Mouse (Mus musculus): ENCODE data around the gene Gm42791.

The Gm42791 gene

DNA sequence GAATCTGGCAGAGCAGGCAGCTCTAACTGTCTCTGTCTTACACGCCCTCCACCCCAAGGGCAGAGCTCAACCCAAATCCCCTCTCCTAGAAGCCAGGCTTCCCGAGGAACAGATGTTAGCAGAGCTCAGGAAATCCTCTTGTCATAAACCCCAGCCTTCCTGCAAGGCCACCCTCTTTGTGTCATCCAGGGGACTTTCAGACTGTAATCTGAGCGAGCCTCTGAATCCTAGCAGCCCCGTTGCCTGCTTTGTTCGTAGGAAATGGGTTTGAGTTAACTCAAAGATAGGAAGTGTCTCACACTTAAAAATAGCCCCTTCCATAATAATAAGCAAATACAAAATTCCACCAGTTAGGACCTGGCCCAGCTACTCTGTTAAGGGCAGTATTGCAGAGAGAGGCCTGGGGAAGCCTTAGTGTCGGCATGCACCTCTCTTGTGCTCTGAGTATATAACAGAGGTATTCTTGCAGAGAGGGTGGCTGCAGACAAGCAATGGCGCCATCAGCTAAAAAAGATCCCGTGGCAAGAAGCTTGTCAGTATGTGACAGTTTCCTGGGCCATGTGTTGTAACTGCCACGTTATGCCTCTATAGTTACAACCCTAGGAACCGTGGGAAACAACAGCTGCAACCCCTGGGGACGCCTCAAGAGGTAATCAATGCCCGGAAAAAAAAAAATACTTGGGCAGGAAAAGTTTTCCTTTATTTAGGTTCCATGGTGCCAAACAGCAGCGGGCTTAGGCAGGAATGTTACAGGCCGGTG, 17.1 kb downstream of the Gm42791 start:
- peak; percentile 43 for DNase-seq (ENCODE audit: low read depth, low spot score)

DNA sequence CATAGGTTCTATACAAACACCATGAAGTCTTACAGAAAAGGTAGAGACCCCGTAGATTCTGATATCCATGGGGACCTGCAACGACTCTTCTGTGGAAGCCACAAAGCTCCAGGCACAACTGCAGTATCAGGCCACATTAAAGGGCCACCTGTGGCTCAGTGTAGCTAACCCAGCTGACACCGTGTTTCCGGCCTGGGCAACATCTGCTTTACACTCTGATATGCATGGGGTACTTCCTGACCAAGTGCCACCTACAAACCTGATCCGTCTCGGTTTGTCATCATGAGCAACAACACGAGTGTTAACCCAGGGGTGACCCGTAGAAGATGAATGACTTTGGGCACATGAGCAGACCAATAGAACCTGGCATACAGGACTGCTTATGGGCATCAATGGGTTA, 18.1 kb downstream of the Gm42791 start:
- DNase-seq (ENCODE audit: low read depth, low spot score) = no peak

DNA sequence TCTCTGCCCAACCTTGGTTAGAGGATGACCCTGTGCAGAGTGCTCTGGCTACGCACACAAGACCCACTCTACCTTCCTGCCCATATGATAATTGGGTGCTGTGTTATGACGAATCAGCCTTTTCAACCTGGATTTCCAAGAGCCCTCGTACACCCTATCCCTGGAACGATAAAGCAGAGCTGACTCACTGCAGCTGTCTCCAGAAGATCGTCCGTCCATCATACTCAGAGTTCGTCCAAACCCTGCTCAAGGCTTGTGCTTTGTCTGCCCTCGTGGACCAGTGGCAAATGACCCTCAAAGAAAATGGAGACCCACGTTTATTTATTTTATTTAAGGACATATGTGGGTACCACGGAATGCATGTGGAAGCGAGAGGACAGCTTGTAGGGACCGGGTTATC, 19.9 kb downstream of the Gm42791 start:
- DNase-seq (ENCODE audit: low read depth, low spot score) = no peak

DNA sequence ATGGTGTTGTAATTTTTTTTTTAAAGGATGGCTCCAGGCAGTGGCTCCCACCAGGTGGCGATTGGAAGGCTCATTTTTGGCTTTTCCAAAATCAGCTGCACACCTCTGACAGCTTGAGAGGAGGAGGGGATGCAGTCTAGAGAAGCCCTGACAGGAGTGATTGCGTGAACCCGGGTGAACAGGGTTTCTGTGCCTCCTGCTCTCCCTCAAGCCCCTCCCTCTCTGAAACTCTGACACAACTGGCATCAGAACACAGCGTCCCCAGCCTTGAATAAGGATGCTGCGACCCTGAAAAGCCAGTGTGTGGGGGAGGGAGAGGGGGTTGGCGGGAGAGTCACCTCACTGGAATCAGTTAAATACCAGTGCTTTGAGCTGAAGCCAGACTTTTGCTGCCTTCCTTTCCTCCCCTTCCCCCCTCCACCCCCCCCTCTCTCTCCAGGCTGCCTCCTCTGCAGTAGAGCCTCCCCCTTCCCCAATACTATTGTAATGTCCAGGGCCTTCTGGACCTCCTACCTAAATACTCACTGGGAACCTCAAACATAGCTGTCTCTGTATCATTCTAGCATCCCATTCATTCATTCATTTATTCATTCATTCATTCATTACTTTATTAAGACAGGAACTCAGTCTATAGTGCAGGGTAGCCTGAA, 21.8 kb downstream of the Gm42791 start:
- no peak for DNase-seq (ENCODE audit: low read depth, low spot score)

DNA sequence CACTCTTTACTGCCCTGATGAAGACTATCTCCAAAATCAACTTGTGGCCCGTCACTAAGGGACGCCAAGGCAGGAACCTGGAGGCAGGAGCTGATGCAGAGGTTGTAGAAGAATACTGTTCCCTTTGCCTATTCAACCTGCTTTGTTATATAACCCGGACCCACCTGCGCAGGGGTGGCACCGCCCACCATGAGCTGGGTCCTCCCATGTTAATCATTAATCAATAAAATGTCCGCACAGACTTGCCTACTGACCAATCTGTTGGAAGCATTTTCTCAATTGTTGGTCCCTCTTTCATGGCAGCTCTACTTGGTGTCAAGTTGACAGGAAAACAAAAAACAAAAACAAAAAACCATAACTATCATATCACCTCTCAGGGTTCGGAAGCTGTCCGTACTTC, 22.8 kb downstream of the Gm42791 start:
- DNase-seq (ENCODE audit: low read depth, low spot score) = no peak

DNA sequence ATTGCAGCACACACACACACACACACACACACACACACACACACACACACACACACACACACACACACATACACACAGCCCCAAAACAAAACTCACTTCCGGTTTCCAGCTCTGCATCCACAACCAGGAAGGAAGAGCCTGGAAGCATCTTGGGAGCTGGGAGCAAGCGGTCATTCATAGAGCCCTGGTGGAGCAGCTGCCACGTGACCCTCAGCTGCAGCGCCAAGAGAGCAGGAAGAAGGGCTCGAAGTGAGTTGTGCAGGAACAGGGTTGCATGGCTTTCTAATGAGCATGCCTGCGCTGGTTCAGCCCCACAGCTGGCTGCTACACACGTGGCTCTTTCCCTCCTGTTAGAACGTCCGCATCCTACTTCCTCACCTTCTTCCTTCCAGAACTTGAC, 25.3 kb downstream of the Gm42791 start:
- peak; percentile 57 for DNase-seq (ENCODE audit: low read depth, low spot score)

DNA sequence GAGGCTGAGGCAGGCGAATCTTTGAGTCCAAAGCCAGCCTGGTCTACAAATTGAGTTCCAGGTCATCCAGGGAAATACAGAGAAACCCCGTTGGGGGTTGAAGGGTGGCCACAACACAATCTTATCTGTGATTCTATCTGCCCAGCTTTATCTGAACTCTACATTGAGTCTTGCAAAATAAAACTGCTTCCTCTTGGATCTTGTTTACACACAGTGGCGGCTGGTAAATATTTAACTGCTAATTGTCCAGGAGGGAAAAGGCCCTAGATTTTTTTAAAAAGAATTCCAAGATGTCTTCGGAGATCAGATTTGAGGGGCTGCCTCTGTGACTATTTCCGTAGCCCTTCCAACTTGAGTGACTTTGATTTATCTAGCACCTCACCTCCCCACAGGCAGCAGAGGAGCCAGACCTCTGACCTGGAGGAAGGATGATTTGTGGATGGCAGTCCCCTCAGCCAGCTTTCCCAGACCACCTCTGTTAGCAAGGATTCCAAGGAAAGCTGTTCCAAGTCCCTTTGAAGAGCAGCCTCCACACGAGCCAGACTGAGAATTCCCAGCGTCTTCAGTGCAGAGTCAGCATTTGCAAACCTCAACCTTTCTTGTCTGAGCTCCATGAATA, 25.9 kb downstream of the Gm42791 start:
- no peak for DNase-seq (ENCODE audit: low read depth, low spot score)

DNA sequence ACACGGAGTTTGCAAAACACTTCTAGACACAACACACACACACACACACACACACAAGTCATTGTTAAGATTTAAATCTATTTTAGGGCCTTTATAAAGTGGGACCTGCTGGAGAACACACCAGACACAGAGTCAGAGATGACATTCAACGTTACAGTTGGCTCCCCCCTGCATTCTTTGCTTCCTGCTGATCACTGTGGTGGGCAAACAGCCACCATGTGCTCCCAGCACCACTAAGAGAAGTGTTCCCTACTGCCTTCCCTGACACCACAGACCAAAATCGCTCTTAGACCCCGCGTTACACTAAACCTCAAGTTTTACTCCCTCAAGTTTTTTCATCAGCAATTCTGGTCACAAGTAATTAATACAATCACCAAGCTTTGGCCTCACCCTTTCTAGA, 26.8 kb downstream of the Gm42791 start:
- DNase-seq (ENCODE audit: low read depth, low spot score) = no peak

DNA sequence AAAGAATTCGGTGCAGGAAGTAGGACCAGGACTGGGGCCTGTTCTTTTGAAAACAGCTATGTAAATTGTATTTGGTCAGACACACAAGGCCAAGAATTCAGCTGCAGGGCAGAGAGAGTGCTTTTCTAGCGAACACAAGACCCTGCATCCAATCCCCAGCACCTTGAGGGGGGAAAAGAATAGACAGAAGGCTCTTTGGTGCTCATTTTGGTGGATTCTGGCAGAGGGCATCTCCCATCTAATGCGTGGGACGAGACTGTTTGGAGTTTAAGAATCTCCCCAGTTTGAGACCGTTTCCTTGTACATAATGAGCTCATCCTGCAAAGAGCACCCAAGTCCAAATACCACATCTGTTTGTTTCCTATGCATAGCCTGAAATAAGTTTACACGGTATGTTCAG, 28.6 kb downstream of the Gm42791 start:
- no peak for DNase-seq (ENCODE audit: low read depth, low spot score)

DNA sequence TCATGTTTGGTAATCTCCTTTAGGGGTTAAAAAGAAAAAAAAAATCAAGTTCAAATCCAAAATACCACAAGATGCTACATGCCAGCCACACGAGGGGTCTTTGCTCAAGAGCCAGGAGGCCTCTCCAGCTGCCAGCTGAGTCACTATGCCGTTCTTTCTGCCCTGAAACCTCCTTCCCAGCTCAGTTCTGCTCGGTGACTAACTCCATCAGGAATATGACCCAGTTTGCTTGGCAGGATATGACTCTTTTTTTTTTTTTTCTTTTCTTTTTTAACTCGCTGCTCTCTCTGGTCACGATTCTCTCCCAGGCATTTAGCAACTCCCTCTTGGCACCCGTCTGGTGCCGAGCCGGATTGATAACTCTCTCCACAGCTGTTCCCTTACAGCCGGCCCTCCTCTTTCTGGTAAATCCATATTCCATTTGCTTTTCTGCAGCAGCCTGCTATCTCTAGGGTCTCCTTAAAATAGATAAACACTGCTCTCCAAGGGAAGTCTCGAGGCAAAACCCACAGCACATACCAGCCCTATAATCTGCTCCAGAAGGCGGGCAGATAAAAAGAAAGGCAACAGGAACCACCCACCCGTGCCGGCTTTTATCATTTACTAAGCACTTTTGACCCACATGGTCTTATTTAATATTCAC, 29.1 kb downstream of the Gm42791 start:
- peak; percentile 78 for DNase-seq (ENCODE audit: low read depth, low spot score)

DNA sequence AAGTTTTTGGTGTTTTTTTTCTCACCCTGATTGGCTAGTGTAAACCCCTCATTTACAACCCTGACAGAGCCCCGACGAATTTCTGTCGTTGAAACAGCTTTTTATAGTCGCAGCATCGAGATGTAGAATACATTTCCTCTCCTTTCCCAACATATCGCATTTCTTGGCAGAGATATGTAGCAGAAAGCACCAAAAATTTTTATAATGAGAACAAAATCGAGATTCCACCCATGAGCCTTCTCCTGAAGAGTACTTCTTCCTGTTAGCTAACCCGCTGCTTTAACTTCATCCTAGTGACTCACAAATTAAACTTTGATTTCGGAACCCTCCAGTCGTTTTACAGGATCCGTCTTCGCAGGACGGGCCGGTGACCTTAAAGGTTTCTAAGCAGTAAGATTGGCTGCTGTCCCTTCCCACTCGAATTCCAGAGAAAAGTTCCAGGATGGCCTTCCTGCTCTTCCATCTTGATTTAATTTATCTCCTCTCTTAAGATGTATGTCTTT, 29.8 kb downstream of the Gm42791 start:
- DNase-seq (ENCODE audit: low read depth, low spot score) = no peak

DNA sequence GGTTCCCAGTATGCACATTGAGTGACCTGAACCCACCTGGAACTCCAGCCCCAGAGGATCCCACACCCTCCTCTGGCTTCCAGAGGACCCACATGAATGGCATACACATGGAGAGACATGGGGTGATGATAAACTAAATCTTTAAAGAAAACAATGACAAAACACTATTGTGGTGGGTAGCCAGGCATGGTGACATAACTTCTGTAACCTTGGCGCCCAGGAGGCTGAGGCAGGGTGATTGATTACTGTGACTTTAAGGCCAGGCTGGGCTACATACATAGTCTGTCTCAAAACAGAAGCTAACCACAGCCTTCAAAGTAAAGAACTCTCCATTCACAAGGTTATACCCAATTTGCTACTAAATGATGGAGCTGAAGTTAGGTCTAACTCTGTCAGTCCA, 30.7 kb downstream of the Gm42791 start:
- no peak for DNase-seq (ENCODE audit: low read depth, low spot score)

DNA sequence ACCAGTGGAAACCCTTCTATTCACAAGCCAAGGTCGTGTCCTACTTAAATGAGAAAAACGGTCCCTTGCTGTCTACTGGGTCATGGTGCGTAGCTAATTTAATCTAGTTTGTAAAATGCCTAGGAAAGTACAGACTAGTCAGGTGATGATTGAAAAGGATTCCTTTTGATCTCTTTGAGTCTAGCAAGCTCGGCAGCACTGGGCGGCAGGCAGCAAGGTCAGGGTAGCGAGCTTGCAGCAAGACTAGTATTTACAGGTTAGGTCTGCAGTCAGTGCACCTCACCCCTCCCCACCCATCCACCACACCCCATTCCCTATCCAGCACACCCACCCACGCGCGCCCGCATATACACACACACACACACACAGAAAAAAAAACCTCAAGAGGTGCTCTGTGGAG, 34.7 kb downstream of the Gm42791 start:
- no peak for DNase-seq (ENCODE audit: low read depth, low spot score)

DNA sequence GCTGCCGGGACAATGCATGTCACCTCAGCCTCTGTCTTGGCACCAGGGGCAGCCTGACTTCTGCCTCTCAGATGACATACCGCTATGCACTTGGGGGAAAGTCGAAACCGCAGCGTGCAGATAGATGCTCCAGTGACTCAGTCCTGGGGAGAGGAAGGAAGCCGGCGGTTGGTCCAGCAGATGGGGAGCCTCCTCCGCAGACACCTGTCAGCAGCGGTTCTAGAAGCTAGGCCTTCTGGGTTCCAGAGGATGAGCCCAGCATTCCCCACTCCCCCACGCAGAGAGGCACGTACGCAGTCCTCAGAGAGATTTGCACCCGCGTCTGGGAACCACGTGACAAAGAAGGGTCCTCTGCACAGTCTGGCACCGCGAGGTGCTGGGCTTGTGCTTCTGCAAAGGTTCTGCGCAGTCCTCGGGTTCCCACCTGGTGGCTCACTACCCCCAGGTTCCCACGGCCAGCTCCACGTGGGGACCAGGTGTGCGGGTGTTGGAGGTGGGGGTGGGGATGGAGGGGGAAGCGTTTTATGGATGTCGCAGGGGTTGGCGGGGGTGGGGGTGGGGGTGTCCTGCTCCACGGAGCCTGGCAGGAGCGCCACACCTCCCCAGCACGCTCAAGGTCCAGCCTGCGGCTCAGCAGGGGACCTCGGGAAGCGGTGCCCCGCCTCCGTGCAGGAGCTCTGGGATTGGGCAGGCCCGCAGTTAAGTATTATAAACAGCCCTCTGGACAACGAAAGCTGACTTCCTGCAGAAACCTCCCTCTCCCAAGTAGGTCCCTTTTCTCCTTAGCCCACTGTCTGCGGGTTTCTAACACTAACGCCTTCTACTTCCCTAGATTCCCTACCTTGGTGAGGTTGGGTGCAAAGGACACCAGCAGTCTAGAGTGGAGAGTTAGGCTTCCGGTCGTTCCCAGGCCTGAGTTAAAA, 35.6 kb downstream of the Gm42791 start:
- DNase-seq (ENCODE audit: low read depth, low spot score) = no peak

DNA sequence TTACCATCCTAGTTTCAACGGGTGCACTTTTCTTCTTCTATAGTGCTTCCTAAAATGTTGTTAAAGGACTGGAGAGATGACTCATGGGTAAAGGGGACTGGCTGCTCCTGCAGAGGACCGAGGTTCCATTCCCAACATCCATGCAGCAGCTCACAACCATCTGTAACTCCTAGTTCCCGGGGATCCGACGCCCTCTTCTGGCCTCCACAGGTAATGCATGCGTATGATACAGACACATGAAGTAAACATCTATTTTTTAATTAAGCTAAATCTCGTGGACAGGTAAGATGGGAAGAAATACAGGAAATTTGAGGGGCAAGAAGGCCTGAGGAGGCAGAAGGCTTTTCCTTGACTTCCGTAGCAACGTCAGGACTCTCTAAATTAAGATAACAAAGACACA, 36.6 kb downstream of the Gm42791 start:
- DNase-seq (ENCODE audit: low read depth, low spot score) = no peak

DNA sequence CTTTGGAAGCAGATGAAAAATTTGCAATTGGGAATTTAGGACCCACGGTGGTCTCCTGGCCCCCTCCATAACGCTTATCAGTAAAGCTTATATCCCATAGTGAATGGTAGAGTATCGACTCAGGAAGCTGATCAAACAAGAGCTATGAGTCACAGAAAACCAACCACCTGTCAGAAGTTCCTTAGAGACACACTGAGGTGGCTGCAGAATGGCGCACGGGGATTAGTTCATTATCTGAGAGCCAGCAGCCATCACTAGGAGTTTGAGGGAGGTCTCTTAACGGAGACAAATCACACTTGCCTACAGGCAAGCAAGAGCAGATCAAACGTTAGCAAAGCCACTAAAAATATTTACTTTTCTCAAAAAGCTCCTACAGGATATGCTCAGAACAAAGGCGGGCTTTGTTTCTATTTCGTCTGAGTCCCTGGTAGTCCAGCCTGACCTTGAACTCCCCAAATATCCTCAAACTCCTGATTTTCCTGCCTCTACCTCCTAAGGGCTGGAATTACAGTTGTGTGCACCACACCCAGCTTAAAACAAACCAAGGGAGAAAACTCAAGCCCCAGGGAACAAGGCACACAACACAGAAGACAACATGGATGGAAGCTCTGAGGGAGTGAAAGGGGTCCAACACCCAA, 37.9 kb downstream of the Gm42791 start:
- no peak for DNase-seq (ENCODE audit: low read depth, low spot score)

DNA sequence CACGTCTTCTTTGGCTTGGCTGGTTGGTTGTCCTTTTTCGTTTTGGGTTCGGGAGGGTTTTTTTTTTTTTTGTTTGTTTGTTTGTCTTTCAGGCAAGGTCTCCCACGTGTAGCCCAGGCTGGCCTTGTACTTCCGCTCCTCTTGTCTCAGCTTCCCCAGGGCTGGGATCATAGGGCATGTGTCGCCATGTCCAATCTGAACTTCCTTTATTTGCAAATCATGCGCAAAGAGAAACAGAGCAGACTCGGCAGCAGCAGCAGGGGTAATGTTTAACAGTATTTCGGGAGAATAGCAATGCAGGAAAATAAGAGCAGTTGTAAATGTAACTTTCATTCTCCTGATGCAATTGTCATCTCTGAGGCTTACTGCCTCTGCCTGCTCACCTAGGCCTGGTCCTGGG, 38.9 kb downstream of the Gm42791 start:
- no peak for DNase-seq (ENCODE audit: low read depth, low spot score)

DNA sequence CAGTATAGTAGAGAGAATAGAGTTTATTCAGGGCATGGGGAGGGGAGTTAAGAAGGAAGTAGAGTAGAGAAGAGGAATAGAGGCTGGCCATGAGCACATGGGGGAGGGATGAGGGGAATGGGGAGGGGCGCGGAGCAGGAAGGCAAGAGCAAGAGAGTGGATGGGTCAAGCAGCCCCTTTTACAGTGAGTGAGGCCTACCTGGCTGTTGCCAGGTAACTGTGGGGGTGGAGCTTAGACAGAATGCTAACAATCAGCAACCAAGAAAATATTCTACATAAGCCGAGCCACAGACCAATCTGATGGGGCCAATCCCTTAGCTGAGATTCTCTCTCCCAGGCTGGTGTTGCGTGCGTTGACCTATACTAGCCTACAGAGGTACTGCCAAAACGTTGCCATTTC, 39.4 kb downstream of the Gm42791 start:
- DNase-seq (ENCODE audit: low read depth, low spot score) = no peak

DNA sequence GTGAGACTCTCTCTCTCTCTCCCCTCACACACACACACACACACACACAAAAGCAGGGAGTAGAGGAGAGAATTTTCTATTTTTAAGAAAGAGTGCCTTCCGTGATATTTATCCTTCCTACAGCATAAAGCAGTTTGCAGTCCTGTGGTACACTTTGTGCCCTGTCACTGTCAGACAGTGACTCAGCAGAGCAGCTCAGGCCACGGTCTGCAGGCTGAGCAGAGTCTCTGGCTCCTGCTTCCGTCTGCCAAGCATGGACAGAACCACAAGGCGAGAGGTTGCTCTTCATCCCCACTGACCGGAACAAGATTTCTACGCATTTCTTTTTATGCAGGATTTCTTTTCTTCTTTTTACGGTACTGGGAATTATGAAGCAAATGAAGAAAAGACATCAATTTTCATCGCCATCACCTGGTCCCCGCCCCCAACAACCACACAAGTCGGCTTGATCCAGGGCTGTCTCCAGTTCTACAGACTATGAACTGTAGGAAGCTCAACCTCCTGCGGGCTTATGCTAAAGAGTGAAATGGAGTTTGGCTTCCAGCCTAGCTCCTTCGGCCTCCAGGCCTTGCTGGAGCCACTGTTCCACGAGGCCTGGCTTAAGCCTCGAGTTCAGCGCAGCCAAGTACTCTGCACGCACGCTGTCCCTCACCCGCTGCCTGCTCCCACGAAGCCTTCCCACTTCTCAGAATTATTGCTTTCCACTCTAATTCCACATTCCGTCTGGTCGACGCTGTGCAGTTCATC, 40.5 kb downstream of the Gm42791 start:
- DNase-seq (ENCODE audit: low read depth, low spot score) = no peak

DNA sequence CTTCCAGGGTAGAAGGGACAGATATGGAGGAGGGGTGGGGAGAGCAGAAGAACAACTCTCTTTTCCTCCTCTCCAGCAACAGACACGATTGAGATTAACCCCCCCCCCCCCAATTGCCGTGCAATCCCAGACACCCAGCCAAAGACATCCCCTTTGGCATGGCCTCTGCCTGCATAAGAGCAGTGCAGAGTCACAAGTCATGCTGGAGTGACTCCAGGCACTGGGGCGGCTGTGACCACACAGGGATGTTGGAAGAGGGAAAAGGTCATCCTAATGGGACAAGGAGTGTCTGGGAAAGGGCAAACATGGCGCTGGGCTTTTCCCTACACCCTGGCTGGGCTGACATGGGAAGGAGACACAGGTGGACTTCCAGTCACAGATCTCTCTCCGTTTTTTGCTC, 41.8 kb downstream of the Gm42791 start:
- peak; percentile 66 for DNase-seq (ENCODE audit: low read depth, low spot score)
